Mouse (Mus musculus) cortical plate, adult 2 months (tissue): Measurements from ENCODE around the gene Wfdc1. TPM values are rescaled to one million over a fixed set of nuclear protein-coding genes. Genes with fewer than 3 reads are reported as not detected.

Experiments used
- H3K27ac ChIP-seq: fragments of 200-500 bp; 2 replicates; pipeline ENCODE4 v1.5.1; 2012; ENCODE audit warnings: low read length, control low read depth, inconsistent platforms; ENCODE audit not compliant: insufficient read depth
- H3K4me1 ChIP-seq: fragments of 200-500 bp; 2 replicates; pipeline ENCODE4 v1.6.1; 2011; ENCODE audit warnings: low read length; ENCODE audit not compliant: control insufficient read depth, insufficient read depth
- H3K4me3 ChIP-seq: fragments of 200-500 bp; 2 replicates; pipeline ENCODE4 v1.5.1; 2011; ENCODE audit warnings: mild to moderate bottlenecking, low read length, control low read depth; ENCODE audit not compliant: insufficient read depth
- CTCF ChIP-seq: fragments of 200-500 bp; IDR thresholded peaks from 2 replicates; pipeline ENCODE4 v1.5.1; 2011; ENCODE audit warnings: mild to moderate bottlenecking, control low read depth, low read length; ENCODE audit not compliant: insufficient read depth; ENCODE audit errors: extremely low read depth
- POLR2A ChIP-seq: fragments of 200-500 bp; IDR thresholded peaks from 2 replicates; pipeline ENCODE4 v1.6.1; 2011; ENCODE audit warnings: mild to moderate bottlenecking, low read length, control low read depth; ENCODE audit not compliant: insufficient read depth; ENCODE audit errors: extremely low read depth
- polyA plus RNA-seq: library from polyadenylated mRNA; depleted of rRNA; stranded (reverse); fragments of >200 nt; gene quantifications from 2 replicates; pipeline ENCODE4 v1.2.3, GENCODE M21; 2012

Gene Wfdc1
- polyA plus RNA-seq, 1 experiment = 20.3 TPM

DNA sequence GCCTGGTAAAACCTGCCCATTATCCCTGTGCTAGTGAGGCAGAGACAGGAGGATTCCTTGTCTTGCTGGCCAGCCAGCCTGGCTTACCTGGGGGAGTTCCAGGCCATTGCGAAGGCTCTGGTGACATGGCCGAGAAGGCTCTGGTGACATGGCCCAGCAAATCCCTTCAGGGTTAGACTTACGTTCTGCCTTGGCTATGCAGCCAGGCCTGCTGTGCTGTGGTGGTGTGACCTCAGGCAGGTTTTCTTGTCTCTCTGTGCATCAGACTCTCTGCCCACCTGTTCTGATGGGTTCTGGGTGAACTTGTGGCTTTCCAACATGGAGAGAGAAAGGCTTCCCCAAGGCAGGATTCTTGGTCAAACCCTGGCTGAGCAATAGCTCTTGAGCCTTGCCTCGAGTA is 28.8 kb upstream of the Wfdc1 start:
- TF ChIP-seq CTCF (no peak), POLR2A (no peak)
- Histone ChIP-seq H3K4me1 (no peaks in the 10 kb centered on the region), H3K4me3 (no peak overlapping the region), H3K27ac (no peak overlapping the region)

DNA sequence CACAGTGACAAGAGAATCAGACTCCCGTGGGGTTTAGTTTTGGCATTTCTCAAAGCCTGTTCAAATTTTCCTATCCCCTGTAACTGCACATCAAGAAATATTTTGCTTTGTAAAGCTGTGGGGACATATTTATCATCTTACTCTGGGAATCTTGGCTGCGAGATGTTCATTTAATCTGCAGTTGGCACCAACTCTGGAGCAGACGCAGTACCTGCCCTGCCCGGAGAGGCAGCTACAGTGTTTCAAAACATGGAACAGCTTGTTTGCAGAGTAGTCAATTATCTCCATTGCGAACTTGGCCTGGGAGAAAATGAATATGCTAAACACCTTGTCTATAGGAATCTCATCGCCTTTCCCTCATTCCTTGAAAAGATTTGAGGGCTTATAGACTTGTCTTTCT is 27.9 kb upstream of the Wfdc1 start:
- no peak overlapping the region for H3K4me3 ChIP-seq
- no peak for TF ChIP-seq CTCF
- TF ChIP-seq POLR2A = no peak
- no peak overlapping the region for H3K27ac ChIP-seq
- H3K4me1 ChIP-seq = no peaks in the 10 kb centered on the region

DNA sequence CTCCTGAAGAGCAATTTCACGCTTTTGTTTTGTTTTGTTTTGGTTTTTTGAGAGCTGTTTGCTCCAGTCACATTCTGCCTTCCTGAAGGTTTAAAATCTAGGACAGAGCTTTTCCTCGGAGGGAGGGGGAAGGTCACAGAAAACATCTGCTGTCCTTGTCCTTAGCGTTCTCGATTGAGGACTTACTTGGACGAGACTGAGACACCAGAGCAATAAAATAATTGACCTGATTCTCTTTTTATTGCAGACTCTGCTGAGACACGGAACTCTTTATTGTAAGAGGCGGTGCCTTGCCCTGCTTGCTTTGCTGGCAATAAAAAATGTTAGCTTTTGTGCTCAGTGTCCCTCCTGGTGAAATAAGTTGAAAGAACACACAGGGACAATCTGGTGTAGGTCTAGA is 26.4 kb upstream of the Wfdc1 start:
- no peaks in the 10 kb centered on the region for H3K4me1 ChIP-seq
- no peak overlapping the region for H3K4me3 ChIP-seq
- no peak overlapping the region for H3K27ac ChIP-seq
- TF ChIP-seq CTCF (no peak), POLR2A (no peak)

DNA sequence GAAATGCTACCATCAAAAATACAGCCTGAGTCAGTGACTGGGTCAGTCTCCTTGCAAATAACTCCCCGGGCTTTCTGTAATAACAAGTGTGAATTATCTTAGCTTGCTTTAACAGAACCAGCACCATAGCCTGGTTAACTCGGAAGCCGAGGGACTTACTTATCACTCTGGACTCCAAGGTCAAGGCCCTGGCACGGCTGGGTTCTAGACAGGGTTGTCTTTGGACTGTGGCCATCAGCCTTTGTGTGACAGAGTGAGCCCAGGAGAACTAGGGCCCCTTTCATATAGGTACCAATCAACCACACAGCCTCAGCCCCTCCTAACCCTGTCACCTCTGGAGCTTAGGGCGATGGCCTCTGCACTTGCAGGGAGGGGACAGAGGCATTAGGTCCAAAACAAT is 25.1 kb upstream of the Wfdc1 start:
- no peak overlapping the region for H3K27ac ChIP-seq

DNA sequence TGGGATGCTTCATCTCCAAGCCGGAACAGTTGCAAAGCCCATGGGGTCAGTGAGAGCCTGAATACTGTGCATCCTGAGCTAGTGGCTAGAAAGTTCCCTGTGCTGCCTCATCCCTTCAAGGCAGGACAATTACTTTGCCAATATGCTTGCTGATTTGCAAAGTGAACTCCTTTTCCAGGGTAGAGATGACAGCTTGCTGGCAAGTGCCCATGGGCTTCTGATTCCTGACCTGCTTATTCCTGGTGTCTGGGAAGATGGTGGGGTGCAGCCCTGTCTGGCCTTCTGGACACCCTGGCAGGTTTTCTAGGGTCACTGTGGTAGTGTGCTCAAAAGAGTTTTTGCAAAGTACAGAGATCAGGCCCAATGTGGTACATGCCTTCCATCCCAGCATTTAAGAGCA is 23.2 kb upstream of the Wfdc1 start:
- Histone ChIP-seq H3K4me1 (no peaks in the 10 kb centered on the region), H3K4me3 (no peak overlapping the region), H3K27ac (no peak overlapping the region)
- no peak for TF ChIP-seq CTCF
- no peak for TF ChIP-seq POLR2A

More for the DNA sequence above, 25.1 kb upstream of the Wfdc1 start:
- Histone ChIP-seq H3K4me1 (no peaks in the 10 kb centered on the region), H3K4me3 (no peak overlapping the region)
- no peak for TF ChIP-seq CTCF
- no peak for TF ChIP-seq POLR2A

DNA sequence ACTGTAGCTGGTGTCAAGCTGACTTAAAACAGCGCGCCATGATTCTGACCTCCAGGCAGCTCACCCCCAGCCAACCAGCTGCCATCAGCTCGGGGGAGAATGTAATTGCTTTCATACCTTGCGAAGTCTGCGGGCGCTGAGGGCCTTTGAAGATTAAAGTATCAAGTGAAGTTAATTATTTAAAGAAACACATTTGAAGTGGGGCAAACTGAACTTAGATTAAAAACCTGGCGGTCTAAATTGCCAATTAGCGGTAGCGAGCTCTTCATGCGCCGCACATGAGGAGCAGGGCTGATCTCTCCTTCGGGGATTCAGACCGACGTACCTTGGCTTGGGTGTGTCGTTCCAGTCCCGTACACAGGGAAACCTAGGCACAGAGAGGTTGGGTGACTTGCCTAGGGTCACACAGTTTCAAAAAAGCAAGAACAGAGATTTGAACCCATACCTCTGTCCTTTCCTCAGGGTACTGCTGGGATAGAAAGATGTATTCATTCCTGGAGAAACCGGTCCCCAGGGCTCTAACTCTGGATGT is 21.7 kb upstream of the Wfdc1 start:
- H3K27ac ChIP-seq = no peak overlapping the region
- TF ChIP-seq CTCF (no peak), POLR2A (no peak)
- no peak overlapping the region for H3K4me3 ChIP-seq
- H3K4me1 ChIP-seq = no peaks in the 10 kb centered on the region

DNA sequence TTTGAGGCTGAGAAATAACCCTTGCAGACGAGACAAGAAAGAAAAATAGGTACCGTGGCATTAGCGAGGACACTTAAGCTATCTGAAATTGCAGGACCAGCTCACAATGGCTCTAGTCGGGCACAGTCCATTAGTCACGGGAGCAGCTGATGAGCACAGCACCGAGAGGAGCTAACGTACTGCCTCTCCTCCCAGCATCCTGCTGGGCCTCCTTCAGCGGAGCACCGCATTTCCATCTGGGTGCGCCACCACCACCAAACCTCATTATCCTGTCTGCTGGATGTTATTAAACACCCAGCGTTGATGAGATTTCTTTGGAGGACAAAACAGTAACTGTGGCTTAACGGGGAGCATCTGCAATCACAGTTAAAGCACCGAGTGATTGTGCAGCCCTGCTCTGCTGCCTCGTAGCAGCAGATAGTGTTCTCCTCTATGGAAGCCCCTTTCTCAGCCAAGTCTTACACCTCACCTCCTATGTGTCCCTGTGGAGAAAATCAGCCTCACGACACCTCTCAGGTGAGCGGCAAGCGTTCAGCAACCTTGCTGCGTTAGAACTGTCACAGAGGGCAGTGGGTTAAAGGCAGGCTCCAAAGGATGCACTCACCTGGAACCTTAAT is 21.1 kb upstream of the Wfdc1 start:
- TF ChIP-seq CTCF = no peak
- no peak for TF ChIP-seq POLR2A
- Histone ChIP-seq H3K4me3 (no peak overlapping the region), H3K4me1 (no peaks in the 10 kb centered on the region), H3K27ac (no peak overlapping the region)

DNA sequence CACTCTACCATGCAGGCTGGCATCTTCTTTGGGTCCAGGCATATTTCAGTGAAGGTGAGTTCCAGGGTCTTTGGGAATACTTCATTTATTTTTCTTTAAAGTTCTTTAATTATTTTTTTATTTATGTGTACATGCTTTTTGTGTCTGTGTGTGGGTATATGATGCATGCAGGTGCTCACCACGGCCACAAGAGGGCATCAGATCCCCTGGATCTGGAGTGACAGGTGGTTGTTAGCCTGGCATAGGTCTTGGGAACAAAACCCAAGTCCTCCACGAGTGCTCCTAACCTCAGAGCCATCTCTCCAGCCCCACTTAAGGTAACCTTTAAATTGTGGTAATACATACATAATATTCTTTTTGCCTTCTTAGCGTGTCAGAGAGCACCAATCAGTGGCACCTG is 20.0 kb upstream of the Wfdc1 start:
- Histone ChIP-seq H3K4me1 (no peaks in the 10 kb centered on the region), H3K4me3 (no peak overlapping the region), H3K27ac (no peak overlapping the region)
- no peak for TF ChIP-seq POLR2A
- no peak for TF ChIP-seq CTCF

DNA sequence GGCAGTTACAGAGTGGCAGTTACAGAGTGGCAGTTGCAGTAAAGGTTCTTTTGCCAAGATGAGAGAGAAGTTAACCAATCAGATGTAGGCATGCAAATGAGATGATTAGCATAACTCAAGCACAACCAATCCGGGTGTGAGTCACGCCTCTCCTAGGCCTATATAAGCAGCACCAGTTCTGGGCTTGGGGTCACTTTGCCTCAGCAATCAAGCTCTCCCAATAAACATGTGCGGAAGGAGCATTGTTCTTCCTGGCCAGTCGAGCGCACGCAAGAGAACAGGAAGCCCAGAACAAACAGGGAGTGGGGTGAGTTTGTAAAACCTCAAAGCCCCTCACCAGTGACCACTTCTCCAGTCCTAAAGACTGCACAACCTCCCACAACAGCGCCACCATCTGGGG is 19.3 kb upstream of the Wfdc1 start:
- TF ChIP-seq CTCF = no peak
- TF ChIP-seq POLR2A = no peak
- H3K4me3 ChIP-seq = no peak overlapping the region
- no peak overlapping the region for H3K27ac ChIP-seq
- H3K4me1 ChIP-seq = no peaks in the 10 kb centered on the region

DNA sequence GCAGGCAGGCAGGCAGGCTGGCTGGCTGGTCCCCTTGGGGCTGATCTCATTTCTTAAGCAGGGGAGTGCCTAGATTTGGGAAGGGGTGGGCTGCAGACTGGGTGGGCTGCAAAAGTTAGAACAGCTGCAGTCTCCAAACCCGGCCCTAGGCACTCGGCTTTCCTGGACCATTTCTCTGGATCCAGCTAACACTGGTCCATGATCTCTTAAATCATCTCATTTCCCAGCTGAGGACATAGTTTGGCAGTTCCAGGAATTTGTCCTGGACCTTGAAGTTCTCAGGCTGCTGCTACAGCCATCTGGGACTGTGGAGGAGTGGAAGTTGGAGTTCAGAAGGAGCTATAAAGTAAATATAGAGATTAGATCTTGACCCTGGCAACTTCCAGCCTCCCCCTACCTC is 14.8 kb upstream of the Wfdc1 start:
- TF ChIP-seq CTCF = no peak
- no peak for TF ChIP-seq POLR2A
- H3K4me3 ChIP-seq = no peak overlapping the region
- H3K4me1 ChIP-seq = no peaks in the 10 kb centered on the region
- H3K27ac ChIP-seq = no peak overlapping the region
